In genomic region chr4:146449711-146450110, GRCm38 (mm10) we compare ENCODE assay signal across 5 mouse cellular contexts. TPM values are rescaled to one million over a fixed set of nuclear protein-coding genes. Genes with fewer than 3 reads are reported as not detected.
"Had no signal": no experiment of that assay in that cellular context is flagged by ENCODE, and none has a peak within 500 bp of the region (broad histone marks: within the 10 kb centered on the region; RNA-seq: fewer than 3 reads in every experiment).

No protein-coding gene starts in this region.

RNA-seq across cellular contexts. Expression of gene Zfp981, which starts 52.1 kb away (rescaled TPM):
- polyA plus RNA-seq: intestine, postnatal 0 days; lung, embryonic 15.5 days; midbrain, embryonic 12.5 days; spleen, adult 2 months; stomach, embryonic 15.5 days had no signal
